Mouse (Mus musculus) ES-E14 (cell line): Measurements from ENCODE around the gene Hook2.

Source experiments
- CHD2 ChIP-seq: IDR thresholded peaks from 2 replicates; pipeline ENCODE4 v1.6.1; 2014; ENCODE audit warnings: mild to moderate bottlenecking, low read depth, low read length, inconsistent platforms
- HCFC1 ChIP-seq: IDR thresholded peaks from 2 replicates; pipeline ENCODE4 v1.6.1; 2012; ENCODE audit warnings: low read length, inconsistent platforms, borderline replicate concordance; ENCODE audit not compliant: insufficient read depth
- MAFK ChIP-seq: IDR thresholded peaks from 2 replicates; pipeline ENCODE4 v1.6.1; 2014; ENCODE audit warnings: mild to moderate bottlenecking, low read depth, low read length, inconsistent platforms; ENCODE audit not compliant: insufficient read depth
- ZC3H11A ChIP-seq: IDR thresholded peaks from 2 replicates; pipeline ENCODE4 v1.6.1; 2012; ENCODE audit warnings: low read depth, mild to moderate bottlenecking, inconsistent platforms, low read length, borderline replicate concordance
- ZNF384 ChIP-seq: IDR thresholded peaks from 2 replicates; pipeline ENCODE4 v1.6.1; 2012; ENCODE audit warnings: low read depth, low read length, inconsistent platforms

DNA sequence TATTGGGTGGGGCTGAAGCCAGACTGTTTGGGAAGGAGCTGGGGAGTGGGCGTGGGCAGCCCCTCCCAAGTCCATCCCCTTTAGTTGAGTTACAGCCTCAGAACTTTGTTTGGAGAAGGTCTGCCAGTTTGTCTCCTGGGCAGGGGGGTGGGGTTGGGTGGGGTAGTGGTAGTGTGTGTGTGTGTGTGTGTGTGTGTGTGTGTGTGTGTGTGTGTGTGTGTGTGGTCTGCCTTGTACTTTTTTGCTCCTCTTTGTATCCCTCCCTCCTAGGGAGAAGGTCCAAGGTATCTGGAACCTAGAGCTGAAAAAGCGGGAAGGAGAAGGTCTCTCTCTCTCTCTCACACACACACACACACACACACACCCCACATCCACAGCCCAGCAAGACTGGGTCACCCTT is 24.0 kb downstream of the Hook2 start, which contains the start of gene Best2:
- TF ChIP-seq MAFK (no peak), ZC3H11A (no peak), HCFC1 (no peak), CHD2 (no peak), ZNF384 (no peak)
